Mouse (Mus musculus) thymus, adult 2 months (tissue): ENCODE data around the gene Zfand4.

ENCODE experiments used
- CTCF ChIP-seq: fragments of 200-500 bp; IDR thresholded peaks from 2 replicates; pipeline ENCODE4 v1.5.1; 2012; ENCODE audit warnings: mild to moderate bottlenecking, control low read depth, low read length, moderate library complexity, borderline replicate concordance; ENCODE audit not compliant: control insufficient read depth, poor library complexity, insufficient read depth; ENCODE audit errors: extremely low read depth
- POLR2A ChIP-seq: fragments of 200-500 bp; IDR thresholded peaks from 2 replicates; pipeline ENCODE4 v1.6.1; 2012; ENCODE audit warnings: mild to moderate bottlenecking, low read length, control low read depth, moderate library complexity; ENCODE audit not compliant: control insufficient read depth, poor library complexity, insufficient read depth; ENCODE audit errors: extremely low read depth

DNA sequence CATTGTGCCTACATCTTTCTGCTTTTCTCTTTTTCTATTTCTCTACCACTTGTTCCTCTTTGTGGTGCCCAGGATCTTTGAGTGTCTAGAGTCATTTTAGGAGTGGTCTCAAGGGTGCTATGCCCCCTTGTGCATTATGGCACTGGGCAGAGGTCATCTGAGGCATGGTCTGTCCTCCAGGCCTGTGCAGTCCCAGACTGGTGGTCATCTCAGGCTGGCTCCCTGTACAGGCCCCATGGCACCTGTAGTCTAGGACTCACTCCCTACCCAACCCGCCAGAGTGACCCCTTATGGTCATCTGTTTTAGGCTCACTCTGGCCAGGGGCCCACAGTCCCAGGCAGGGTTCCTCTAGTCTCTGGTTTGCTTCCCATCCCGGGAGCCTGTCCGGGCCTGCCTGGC is 107.5 kb downstream of the Zfand4 start:
- TF ChIP-seq POLR2A (no peak), CTCF (no peak)
